Mouse (Mus musculus): ENCODE data around the gene Tmem160. TPM values are rescaled to one million over a fixed set of nuclear protein-coding genes. Genes with fewer than 3 reads are reported as not detected.

Gene Tmem160
- polyA plus RNA-seq (2011; ENCODE audit: insufficient read depth, insufficient read length, low read depth, missing spikeins), result 24.3 and 25.4 TPM in 2 replicates

GRCm38 (mm10) chr7:16452587-16453073 is at the start of gene Tmem160:
Gene Tmem160, plus strand, starts transcription at chr7:16452779.
- no peak within 1 kb of the TSS for H3K27ac ChIP-seq (ENCODE audit: insufficient read depth, low read length)
- H3K4me1 ChIP-seq (ENCODE audit: control insufficient read depth, insufficient read depth, low read length), result no peaks in the 10 kb centered on the region
- TF ChIP-seq POLR2A (IDR thresholded peaks at IDR 0.05; ENCODE audit: insufficient read depth, low read length) (no peak), CTCF (IDR thresholded peaks at IDR 0.05; ENCODE audit: low read depth, low read length) (no peak), EP300 (IDR thresholded peaks at IDR 0.05; ENCODE audit: insufficient read depth, low read depth, low read length) (no peak)

GRCm38 (mm10) chr7:16402968-16403948 is 49.3 kb upstream of the Tmem160 start:
- TF ChIP-seq POLR2A (IDR thresholded peaks at IDR 0.05; ENCODE audit: insufficient read depth, low read length), result no peak
- TF ChIP-seq EP300 (IDR thresholded peaks at IDR 0.05; ENCODE audit: insufficient read depth, low read depth, low read length), result no peak
- TF ChIP-seq CTCF (IDR thresholded peaks at IDR 0.05; ENCODE audit: low read depth, low read length), result no peak
- no peaks in the 10 kb centered on the region for H3K27me3 ChIP-seq (ENCODE audit: control insufficient read depth, insufficient read depth, low read length, poor library complexity, severe bottlenecking)

More at GRCm38 (mm10) chr7:16452587-16453073, at the start of gene Tmem160:
- peak within 1 kb of the TSS; percentile 54 for H3K9ac ChIP-seq (ENCODE audit: low read depth, poor library complexity, severe bottlenecking)
- H3K36me3 ChIP-seq (ENCODE audit: control insufficient read depth, insufficient read depth, low read length, poor library complexity, severe bottlenecking), result no peaks in the 10 kb centered on the region
- peak within 1 kb of the TSS; percentile 88 for H3K4me3 ChIP-seq (ENCODE audit: low read depth, low read length)
- H3K9me3 ChIP-seq (replicated peaks; ENCODE audit: control insufficient read depth, insufficient read depth, low read length, poor library complexity, severe bottlenecking), result no peaks in the 10 kb centered on the region
- no peaks in the 10 kb centered on the region for H3K27me3 ChIP-seq (ENCODE audit: control insufficient read depth, insufficient read depth, low read length, poor library complexity, severe bottlenecking)

GRCm38 (mm10) chr7:16404315-16405072 is 48.1 kb upstream of the Tmem160 start:
- Histone ChIP-seq H3K4me3 (ENCODE audit: low read depth, low read length) (no peak overlapping the region), H3K9ac (ENCODE audit: low read depth, poor library complexity, severe bottlenecking) (no peak overlapping the region), H3K9me3 (replicated peaks; ENCODE audit: control insufficient read depth, insufficient read depth, low read length, poor library complexity, severe bottlenecking) (no peaks in the 10 kb centered on the region), H3K27me3 (ENCODE audit: control insufficient read depth, insufficient read depth, low read length, poor library complexity, severe bottlenecking) (no peaks in the 10 kb centered on the region), H3K36me3 (ENCODE audit: control insufficient read depth, insufficient read depth, low read length, poor library complexity, severe bottlenecking) (peaks cover 4% of the 10 kb centered on the region; the same call in 1 of the 2 replicates), H3K4me1 (ENCODE audit: control insufficient read depth, insufficient read depth, low read length) (peaks cover 1% of the 10 kb centered on the region), H3K27ac (ENCODE audit: insufficient read depth, low read length) (no peak overlapping the region)
- TF ChIP-seq EP300 (IDR thresholded peaks at IDR 0.05; ENCODE audit: insufficient read depth, low read depth, low read length) (no peak), POLR2A (IDR thresholded peaks at IDR 0.05; ENCODE audit: insufficient read depth, low read length) (no peak), CTCF (IDR thresholded peaks at IDR 0.05; ENCODE audit: low read depth, low read length) (no peak)

More at GRCm38 (mm10) chr7:16402968-16403948, 49.3 kb upstream of the Tmem160 start:
- Histone ChIP-seq H3K4me3 (ENCODE audit: low read depth, low read length) (peak overlapping the region; percentile 49), H3K9ac (ENCODE audit: low read depth, poor library complexity, severe bottlenecking) (peak overlapping the region; percentile 97), H3K27ac (ENCODE audit: insufficient read depth, low read length) (peak overlapping the region; percentile 5), H3K36me3 (ENCODE audit: control insufficient read depth, insufficient read depth, low read length, poor library complexity, severe bottlenecking) (peaks cover 4% of the 10 kb centered on the region; the same call in 1 of the 2 replicates), H3K4me1 (ENCODE audit: control insufficient read depth, insufficient read depth, low read length) (peaks cover 1% of the 10 kb centered on the region), H3K9me3 (replicated peaks; ENCODE audit: control insufficient read depth, insufficient read depth, low read length, poor library complexity, severe bottlenecking) (no peaks in the 10 kb centered on the region)

GRCm38 (mm10) chr7:16405073-16405455 is 47.5 kb upstream of the Tmem160 start:
- Histone ChIP-seq H3K36me3 (ENCODE audit: control insufficient read depth, insufficient read depth, low read length, poor library complexity, severe bottlenecking) (peaks cover 4% of the 10 kb centered on the region; the same call in 1 of the 2 replicates), H3K4me3 (ENCODE audit: low read depth, low read length) (no peak overlapping the region), H3K27ac (ENCODE audit: insufficient read depth, low read length) (peak overlapping the region; percentile 9; the same call in 1 of the 2 replicates)

GRCm38 (mm10) chr7:16405516-16406351 is 46.8 kb upstream of the Tmem160 start:
- Histone ChIP-seq H3K4me3 (ENCODE audit: low read depth, low read length) (no peak overlapping the region), H3K9ac (ENCODE audit: low read depth, poor library complexity, severe bottlenecking) (0 out of 2 replicates have a peak overlapping the region, but pooled peaks have one; percentile 1), H3K9me3 (replicated peaks; ENCODE audit: control insufficient read depth, insufficient read depth, low read length, poor library complexity, severe bottlenecking) (no peaks in the 10 kb centered on the region), H3K36me3 (ENCODE audit: control insufficient read depth, insufficient read depth, low read length, poor library complexity, severe bottlenecking) (peaks cover 4% of the 10 kb centered on the region; the same call in 1 of the 2 replicates), H3K4me1 (ENCODE audit: control insufficient read depth, insufficient read depth, low read length) (peaks cover 1% of the 10 kb centered on the region), H3K27ac (ENCODE audit: insufficient read depth, low read length) (peak overlapping the region; percentile 10; the same call in 1 of the 2 replicates), H3K27me3 (ENCODE audit: control insufficient read depth, insufficient read depth, low read length, poor library complexity, severe bottlenecking) (no peaks in the 10 kb centered on the region)
- TF ChIP-seq CTCF (IDR thresholded peaks at IDR 0.05; ENCODE audit: low read depth, low read length) (no peak), POLR2A (IDR thresholded peaks at IDR 0.05; ENCODE audit: insufficient read depth, low read length) (no peak), EP300 (IDR thresholded peaks at IDR 0.05; ENCODE audit: insufficient read depth, low read depth, low read length) (no peak)

More at GRCm38 (mm10) chr7:16405073-16405455, 47.5 kb upstream of the Tmem160 start:
- Histone ChIP-seq H3K4me1 (ENCODE audit: control insufficient read depth, insufficient read depth, low read length) (peaks cover 1% of the 10 kb centered on the region), H3K9me3 (replicated peaks; ENCODE audit: control insufficient read depth, insufficient read depth, low read length, poor library complexity, severe bottlenecking) (no peaks in the 10 kb centered on the region), H3K27me3 (ENCODE audit: control insufficient read depth, insufficient read depth, low read length, poor library complexity, severe bottlenecking) (no peaks in the 10 kb centered on the region), H3K9ac (ENCODE audit: low read depth, poor library complexity, severe bottlenecking) (no peak overlapping the region)
- TF ChIP-seq CTCF (IDR thresholded peaks at IDR 0.05; ENCODE audit: low read depth, low read length) (no peak), EP300 (IDR thresholded peaks at IDR 0.05; ENCODE audit: insufficient read depth, low read depth, low read length) (no peak), POLR2A (IDR thresholded peaks at IDR 0.05; ENCODE audit: insufficient read depth, low read length) (no peak)
